Mouse (Mus musculus): ENCODE measurements around the gene Sorcs3. TPM values are rescaled to one million over a fixed set of nuclear protein-coding genes. Genes with fewer than 3 reads are reported as not detected.

Sorcs3 gene
- not detected for total RNA-seq (2021)
- long read RNA-seq, experiment 1: 0 reads
- long read RNA-seq, experiment 2: 0 reads

DNA sequence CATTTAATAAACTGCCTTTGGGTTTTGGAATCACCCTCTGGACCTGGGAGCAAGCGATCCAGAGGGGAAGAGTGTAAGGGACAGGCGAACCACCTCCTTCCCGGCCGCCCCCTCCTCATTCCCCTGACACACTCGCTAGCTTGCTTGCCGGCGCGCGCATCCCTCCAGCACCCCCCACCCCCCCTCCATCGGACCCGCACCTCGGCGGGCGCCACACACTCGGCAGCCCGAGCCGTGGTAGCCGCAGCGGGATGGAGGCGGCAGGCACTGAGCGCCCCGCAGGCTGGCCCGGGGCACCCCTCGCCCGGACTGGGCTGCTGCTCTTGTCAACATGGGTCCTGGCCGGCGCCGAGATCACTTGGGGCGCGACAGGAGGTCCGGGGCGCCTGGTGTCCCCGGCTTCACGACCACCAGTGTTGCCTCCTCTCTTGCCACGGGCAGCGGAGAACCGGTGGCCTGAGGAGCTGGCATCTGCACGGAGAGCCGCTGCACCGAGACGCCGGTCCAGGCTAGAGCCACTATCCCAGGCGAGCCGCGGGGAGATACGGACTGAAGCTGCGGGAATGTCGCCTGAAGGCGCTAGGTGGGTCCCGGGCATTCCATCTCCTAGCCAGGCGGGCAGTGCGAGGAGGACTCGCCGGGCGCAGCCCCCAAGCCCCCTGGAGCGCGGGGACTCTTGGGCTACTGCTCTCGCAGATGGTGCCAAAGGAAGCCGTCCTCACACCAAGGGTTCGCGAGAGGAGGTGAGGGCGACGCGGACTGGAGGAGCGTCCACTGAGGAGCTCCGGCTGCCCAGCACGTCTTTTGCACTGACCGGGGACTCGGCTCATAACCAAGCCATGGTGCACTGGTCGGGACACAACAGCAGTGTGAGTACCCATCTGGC, at the start of gene Sorcs3:
Gene Sorcs3 (plus strand): TSS at position 97 of the 886 bp plus-strand sequence.
- DNase-seq (ENCODE audit: low spot score): no peak

DNA sequence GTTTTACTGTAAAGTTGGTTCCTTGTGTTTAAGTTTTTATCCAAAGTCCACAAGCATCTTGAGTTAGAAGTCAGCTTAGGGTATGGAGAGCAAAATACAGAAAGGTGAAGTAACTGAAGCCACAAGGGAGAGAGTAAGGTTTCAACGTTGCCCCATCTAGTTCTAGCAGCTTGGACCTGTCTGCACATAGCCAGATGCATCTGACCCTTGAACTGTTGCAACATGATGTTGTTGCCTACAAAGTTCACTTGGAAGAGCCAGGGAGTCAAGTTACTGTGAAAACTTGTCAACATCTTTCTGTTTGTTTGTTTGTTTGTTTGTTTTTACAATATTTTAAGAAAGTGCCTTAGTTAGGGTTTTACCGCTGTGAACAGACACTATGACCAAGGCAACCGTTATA, 40.5 kb upstream of the Sorcs3 start:
- no peak for DNase-seq (ENCODE audit: low spot score)

DNA sequence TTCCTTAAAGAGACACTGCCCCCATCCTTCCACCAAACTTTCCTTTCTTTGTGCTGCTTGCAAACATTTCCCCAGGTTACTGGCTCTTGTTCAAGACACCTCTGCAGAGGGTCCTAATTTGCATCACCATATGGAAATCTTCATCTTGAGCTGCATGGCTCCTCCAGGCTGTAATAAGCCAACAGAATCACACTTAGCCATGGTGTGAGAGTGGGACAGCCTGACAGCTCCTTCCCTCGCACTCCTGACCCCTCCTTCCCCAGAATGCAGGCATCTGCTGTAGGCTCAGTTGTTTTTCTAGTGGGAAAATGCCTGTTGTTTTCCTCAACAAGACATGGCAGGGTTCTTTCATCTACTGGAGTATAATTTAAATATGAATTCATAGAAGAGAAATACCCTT, 38.7 kb upstream of the Sorcs3 start:
- no peak for DNase-seq (ENCODE audit: low spot score)

DNA sequence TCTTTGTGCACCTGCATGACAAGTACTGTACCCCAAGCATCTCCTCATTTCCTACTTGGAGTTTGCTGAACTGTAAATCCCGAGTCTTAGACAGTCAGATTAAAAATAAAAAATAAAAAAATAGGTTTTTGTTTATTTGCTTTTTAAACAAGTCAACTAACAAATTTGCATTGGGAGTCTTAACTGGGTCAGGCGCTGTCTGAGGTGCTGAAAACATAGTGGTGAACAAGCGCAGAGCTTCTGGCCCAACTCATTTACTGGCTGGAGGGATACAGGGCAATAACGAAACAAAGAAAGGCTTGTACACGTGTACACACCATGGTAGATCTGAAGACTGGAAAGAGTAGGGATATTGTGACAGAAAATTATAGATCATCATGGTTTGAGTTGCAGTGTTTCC, 37.5 kb upstream of the Sorcs3 start:
- no peak for DNase-seq (ENCODE audit: low spot score)

DNA sequence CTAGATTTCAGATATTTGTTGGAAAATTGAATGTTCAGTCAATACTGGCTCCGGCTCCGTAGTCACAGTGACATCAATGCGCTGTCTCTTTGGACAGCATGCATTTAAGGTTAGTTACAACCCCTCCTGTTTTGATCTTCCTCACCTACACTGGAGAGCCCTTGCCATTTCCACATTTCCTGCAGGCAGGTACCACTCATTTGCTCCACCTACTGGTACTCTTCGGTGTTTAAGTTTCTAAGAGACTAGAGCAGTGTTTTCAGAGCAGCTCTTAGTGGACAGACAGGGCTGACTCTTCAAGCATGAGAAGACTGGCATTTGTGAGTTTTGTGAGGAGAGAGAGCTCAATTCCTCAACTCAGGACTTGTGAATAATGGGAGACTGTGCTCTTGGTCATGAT, 31.1 kb upstream of the Sorcs3 start:
- no peak for DNase-seq (ENCODE audit: low spot score)

DNA sequence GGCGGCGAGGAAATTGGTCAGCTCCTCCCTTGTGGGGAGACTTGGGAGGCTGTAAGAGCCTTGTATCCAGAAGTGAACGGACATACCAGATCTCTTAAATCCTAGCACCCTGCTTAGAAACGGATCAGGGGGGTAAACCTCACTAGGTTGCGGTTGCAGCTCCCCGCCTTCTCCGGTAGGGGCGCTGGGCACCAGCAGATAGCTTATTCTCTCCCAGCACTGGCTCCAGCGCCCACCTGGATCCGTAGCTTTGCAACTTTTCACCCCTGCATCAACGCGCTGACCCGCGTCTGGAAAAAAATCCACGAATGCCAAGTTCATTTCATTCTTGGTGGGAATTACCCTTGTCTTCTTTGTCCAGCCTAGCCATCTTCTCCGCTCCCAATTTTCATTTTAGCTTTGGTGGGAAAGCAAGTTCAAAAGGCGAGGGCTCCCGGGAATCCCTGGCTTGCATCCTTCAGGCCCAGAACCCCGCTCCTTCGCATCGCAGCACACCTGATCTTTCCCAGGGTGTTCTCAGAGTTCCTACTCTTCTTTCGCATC, 1.8 kb upstream of the Sorcs3 start:
- DNase-seq (ENCODE audit: low spot score): no peak

DNA sequence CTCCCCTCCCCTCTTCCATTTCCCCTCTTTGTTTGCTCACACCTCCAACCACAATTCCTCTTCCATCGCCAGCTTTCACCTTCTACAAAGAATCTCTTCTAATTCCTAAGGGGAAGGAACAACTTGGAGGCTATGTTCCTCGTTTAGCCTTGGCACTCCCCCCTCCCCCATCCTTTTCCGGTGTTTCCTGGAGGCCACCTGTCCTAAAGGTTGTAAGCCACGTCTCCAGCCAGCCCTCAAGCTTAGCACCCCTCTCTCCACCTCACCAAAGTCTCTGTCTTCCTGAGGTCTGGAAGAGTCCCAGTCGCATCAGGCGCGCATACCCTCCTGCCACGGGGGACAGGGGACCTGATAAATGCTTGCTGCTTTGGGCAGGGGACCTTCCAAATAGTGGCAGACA, 1.3 kb upstream of the Sorcs3 start:
- DNase-seq (ENCODE audit: low spot score): no peak

DNA sequence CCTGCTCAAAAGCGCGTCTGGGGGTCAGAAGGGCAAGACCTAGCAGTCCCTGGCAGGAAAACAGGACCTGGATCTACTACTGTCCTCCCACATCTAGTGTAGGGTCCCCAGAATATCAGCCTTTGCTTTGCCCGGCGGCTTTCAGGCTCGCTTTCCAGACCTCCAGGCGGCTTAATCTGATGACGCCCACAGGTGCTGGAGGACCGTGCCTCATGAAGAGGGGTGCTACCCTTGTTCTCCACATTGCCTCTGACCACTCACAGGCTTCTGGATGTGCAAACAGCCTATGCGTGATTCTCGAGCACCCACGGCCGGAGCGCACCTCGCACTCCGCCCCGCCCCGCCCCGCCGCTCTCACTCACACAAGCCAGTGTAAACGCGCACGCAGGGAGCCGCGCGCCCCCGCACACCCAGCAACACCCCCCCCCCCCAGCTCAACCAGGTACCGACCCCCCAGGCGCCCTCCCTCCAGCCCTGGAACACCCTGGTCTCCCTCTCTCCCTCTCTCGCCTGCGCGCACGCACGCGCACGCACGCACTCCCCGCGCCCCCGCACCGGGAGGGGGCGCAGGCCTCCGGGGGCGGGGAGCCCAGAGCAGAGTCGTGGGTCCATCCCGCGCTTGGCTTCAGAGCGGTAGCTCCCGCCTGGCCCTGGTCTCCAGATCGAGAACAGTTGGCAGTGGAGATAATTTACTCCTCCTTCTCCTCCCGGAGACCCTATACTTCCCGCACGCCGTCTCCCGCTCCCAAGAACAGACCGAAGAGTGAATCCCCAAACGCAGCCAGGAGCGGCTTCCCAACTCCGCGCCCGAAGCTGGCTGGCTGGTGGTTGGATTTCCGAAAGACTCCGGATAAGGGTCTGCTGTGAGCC, 698 bp upstream of the Sorcs3 start:
- no peak for DNase-seq (ENCODE audit: low spot score)

DNA sequence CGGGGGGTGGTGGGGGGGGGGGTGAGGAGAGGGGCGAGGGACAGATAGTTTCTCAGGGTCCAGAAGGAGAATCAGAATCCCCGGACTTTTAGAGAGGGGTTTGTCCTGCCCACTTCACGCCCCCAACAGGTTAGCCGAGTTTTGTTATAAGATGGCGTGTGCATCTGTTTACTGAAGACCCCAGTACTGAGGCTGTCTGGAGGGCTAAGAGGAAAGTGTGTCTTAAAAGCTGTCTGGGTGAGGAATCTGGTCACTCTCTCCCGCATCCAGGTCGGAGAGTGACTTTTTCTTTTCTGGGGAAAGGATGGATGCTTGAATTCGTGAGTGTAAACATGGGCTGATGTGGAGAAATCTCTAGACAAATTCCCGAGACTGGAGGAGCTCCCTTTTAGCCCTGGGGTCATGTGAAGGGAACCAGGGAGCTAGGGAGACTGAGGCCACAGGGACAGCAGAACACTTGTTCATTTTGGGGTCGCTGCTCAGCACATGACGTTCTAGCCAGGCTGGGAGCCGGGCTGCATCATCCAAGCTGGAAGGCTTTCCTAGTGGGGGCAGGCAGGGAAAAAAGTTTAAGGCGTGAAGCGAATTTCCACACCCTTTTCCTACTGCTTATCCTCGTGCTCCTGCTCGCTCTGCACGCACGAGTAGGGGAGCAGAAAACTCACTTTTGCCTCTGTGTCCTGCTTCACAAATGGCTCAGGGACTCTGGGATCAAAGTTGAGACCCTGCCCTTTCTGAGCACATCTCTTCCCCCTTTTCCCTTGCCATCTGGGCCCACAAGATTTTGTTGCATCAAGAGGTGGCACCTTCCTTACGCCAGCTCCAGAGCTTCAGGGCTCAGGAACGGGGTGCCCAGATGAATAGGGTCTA, 1.3 kb downstream of the Sorcs3 start:
- no peak for DNase-seq (ENCODE audit: low spot score)

DNA sequence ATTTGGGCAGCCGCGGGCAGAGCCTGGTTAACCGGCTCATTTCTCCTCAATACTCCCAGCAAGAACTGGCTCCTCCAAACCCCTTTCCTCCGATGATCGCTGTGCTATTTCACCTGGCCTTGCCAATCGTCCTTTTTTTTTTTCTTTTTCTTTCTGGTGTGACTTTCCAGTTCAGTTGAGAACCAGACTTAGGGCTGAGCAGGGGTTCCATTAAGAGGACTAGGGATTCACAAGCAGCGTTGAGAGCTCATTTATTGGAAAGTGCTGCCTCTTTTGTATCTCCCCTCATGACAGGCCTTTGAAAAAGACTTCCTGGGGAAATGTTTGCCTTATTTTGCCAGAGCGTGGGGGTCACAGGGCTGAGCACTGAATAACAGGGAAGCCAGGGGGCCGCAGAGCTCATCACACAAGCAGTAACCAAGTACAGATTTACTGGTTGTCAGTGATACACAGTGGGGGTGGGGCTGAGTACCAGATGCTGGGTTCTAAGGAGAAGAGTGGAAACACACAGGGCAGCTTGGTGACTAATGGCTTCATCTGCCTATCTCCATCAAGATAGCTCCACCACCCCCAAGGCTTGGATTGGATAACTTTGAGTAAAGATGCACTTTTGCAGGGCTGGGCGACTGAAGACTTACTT, 2.0 kb downstream of the Sorcs3 start:
- no peak for DNase-seq (ENCODE audit: low spot score)

DNA sequence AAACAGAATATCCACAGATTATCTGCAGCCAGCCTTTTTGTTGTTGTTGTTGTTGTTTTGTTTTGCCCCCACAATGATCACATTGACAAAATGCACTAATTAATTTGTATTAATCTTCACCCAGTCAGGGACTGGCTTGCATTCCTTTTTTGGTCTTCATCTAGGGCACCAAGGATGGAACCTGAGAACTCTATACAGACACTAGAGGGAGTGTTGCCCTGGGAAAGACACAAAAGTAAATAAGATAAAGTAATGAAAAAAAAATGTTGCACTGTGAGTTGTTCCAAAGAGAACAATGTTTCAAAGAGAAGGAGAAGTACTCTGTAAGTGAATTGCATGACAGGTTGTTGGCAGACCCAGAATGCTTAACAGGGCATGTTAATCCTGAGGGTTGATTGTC, 9.6 kb downstream of the Sorcs3 start:
- no peak for DNase-seq (ENCODE audit: low spot score)

DNA sequence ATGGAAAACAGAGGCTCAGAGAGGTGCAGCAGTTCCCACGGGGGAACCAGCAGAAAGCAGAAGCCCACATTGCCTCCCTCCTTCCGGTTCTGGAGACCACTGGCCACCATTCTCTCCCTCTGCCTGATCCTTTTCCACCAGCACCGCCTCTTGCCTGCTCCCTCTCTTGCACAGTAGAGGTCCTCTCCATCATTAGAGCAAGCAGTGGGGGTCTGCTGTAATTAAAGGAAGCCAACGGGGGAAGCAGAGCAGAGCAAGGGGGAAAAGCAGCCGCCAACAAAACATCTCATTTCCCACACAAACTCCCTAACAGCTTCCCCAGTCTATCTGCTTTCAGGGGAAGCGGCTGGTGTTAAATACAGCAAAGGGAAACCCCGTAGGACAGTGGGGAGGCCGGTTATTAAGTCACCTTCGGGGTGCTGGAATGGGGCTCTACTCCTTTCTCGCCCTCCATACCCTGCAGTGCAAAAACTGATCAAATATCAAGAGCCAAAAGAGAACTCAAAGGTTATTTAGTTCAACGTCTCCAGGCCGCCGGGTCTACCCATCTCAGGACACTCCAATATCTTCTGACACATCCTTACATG, 32.1 kb downstream of the Sorcs3 start:
- DNase-seq (ENCODE audit: low spot score): no peak

DNA sequence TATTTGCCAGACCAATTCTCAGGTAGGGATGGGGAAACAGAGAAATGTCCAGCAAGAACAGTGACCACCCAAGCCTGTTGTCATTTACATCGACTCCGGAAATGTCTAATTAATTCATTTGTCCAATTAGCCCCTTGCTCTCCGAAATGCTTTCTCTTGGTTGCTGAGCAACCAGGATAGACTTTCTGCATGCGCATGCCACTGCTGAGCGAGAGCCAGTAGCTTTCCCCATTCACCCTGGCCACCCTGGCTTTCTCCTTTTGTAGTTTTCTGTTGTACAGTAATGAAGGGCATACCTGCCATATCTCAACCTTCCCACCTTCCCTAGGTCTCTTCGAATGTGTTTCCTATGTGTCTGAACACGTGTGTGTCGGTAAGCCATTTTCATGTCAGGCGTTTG, 32.6 kb downstream of the Sorcs3 start:
- no peak for DNase-seq (ENCODE audit: low spot score)

DNA sequence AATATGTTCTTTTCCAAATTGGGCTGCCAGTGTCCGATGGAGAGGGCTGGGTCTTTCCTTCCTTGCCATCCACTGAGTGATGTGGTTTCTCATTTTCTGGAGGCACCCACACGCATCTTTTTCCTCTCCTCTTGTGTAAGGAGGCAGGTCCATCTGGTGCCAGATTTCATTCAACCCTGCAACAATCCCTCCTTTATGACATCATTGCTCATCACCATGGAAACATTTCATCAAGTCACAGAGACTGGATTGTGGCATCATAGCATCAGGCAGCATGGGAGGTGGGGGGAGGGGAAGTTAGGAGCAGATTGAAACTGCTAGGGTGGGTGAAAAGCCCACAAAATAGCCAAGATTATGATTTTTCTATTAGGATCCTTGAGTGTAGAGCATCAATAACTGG, 35.1 kb downstream of the Sorcs3 start:
- DNase-seq (ENCODE audit: low spot score): no peak

DNA sequence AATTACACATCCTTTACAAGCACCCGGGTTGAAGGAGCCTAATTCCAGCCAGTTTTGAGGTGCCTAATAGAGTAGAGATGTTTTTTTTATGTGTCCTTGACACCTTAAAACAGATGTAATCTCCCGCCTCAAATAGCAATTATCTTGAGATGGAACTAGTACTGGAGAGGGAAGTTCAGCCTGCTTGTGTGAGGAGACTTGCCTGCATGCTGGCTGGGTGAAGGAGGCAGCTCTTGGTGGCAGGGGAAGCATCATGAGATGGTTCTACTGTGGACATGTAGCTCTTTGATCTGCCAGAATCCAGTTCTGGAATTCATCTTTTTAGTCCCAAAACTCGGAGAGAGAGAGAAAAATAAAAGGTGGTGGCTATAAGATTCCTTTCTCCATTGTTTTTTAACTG, 38.2 kb downstream of the Sorcs3 start:
- no peak for DNase-seq (ENCODE audit: low spot score)

DNA sequence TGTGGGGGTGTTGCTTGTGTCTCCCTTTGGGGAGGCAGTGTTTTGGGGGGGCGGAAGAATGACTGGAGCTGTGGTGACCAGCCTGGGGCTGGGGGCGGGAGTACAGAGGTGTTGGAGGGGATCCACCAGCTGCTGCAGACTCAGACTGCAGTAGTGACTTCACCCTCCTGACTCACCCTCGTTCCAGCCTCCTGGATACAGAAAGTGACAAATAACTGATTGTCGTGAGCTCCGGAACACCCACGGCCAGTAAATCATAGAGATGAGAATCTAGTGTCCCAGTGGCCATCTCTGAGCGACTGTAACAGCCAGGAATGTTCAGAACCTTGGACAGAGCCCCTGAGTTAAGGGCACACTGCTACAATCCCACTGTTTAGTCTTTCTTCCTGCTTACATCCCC, 53.4 kb downstream of the Sorcs3 start:
- no peak for DNase-seq (ENCODE audit: low spot score)

DNA sequence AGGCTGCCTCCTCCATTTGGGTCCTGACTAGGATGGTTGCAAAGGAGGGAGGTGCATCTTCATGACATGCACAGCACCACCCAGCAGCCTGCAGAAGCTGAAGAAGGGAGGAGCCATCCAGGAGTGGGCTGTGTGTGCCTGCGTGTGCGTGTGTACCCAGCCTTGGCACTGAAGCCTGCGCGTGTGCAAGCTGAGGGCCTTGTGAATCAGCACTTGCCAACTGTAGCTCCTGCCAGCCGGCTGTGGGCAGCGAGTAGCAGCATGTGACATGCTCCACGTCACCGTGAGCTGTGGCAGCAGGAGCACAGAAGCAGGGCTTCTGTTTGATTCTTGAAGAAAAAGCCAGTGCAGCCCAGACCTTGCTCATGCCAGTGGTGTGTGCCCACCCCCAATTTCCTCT, 54.8 kb downstream of the Sorcs3 start:
- no peak for DNase-seq (ENCODE audit: low spot score)

DNA sequence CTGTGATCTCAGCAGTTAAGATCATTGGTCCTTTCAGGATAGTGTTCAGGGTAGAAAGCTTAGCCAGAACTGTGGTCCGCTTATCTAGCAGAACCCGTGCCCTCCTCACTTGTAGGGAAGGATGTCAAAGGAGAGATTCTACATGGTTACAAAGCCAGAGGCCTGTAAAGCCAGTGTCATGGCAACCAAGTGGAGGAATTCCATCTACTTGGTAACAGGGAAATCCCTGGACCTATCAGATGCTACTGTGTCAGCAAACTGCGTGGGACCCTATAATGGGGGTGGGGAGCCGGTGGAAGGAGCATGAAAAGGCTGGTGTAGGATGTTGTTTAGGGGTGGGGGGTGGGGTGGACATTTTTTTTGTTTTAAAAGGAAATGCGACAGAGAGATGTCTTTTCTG, 57.9 kb downstream of the Sorcs3 start:
- no peak for DNase-seq (ENCODE audit: low spot score)

DNA sequence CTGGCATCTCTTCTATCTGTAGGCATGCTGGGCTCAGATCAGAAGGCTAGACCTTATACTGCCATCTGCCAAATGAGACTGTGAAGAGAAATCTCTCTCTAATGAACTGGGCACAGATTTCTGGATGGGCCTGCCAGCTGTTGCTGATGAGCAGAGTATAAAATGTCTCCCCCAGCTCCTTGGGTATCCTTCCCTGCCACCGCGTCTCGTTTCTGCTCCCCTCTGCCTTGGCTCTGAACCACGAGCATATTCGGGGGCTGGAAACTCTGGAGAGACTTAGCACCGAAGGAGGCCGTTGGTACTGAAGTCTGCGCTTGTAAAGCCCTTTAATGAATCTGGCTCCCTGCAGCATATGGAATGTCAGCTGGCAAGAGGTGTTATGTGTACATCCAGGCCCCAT, 74.4 kb downstream of the Sorcs3 start:
- no peak for DNase-seq (ENCODE audit: low spot score)

DNA sequence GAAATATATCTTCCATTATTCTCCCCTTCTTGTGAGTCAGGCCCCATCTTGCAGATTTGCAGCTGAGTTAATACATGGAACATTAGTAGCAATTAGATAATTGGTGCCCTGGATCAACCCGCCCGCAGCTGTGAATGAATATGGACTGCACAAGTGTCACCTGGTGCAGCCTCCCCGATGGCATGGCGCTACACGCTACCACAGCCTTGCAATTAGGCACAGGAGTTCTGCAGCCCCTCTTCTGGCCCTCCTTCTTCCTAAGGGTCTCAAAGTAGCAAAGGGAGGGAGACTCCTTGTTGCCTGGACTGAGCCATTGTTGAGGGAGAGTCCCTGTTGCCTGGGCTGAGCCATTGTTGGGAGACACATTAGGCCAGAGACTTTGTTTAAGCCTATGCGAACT, 76.4 kb downstream of the Sorcs3 start:
- no peak for DNase-seq (ENCODE audit: low spot score)

Data from gastrocnemius, adult 18-20 months (tissue).